Mouse (Mus musculus) left cerebral cortex, adult 8-10 months (tissue): ENCODE measurements at regions not wholly inside any gene's neighbourhood (a gene's known extent, or its start where the extent isn't known, plus 50 kb on each side); places are given as distances from the start of the nearest gene placed in this dataset.

Experiments used
- DNase-seq, 2 experiments: peaks; one replicate each; pipeline ENCODE4 v3.0.0; 2022; ENCODE audit warnings: low spot score in 2 of 2

DNA sequence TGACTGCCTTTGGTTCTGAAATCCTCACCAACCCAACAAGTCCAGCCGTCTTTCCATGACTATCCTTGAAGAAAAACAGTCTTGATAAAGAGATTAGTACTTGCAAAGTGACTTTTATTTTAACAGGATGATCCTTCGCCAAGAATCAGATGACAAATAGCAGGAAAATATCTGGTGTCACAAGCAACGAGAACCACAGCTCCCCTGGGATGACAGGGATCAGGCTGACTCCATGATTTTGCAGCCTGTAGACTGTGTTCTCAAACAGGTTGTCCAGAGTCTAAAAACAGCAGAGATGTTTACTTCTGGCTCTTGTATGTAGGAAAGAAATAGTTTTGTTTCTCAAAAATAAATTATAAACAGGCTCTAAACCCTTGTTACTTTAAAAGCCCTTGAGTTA is 63.3 kb downstream of the Tmem18 start:
- no peak for DNase-seq

- DNase-seq = peak in 1 of 2 experiments; percentile 9
Observed at GRCm38 (mm10) chr12:30651506-30651905, 67.3 kb downstream of the Tmem18 start.

- DNase-seq = no peak
Observed at GRCm38 (mm10) chr12:30654347-30655075, 70.3 kb downstream of the Tmem18 start.

DNA sequence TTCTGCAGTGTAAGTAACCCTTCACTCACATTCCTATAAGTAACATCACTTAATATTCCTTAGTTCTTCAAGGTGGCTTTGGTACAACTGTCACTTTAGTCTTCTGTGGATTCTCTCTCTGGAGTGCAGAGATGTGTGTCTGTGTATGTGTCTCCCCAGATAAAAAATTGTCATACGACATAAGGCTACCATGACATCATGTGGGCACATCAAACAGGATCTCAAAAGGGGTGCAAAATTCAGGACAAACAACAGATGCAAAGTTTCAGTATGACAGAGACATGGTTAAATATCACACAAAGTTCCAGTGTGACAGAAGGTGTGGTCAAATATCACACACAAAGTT is 70.8 kb downstream of the Tmem18 start:
- DNase-seq = no peak

DNA sequence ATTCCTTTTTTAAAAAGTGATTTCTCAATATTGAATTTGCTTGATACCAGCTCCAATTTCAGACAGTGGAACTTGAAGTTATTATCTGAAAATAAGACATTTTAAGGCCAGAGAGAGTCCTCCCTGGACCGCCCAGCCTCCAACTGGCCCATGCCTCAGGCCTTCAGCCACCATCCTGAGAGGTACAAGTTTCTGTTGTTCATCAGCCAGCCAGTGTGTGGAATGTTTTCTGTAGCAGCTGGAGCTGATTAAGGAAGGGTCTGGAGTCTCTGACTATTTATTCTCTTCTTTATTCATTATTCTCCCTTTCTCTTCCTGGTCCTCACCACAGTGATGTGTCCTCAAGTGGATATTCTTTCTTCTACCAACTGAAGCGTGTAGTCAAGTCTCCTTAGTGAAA is 94.6 kb downstream of the Tmem18 start:
- no peak for DNase-seq

- no peak for DNase-seq
Observed at GRCm38 (mm10) chr12:30690038-30690437, 105.8 kb downstream of the Tmem18 start.

- DNase-seq = no peak
Observed at GRCm38 (mm10) chr12:30693540-30693939, 109.3 kb downstream of the Tmem18 start.

DNA sequence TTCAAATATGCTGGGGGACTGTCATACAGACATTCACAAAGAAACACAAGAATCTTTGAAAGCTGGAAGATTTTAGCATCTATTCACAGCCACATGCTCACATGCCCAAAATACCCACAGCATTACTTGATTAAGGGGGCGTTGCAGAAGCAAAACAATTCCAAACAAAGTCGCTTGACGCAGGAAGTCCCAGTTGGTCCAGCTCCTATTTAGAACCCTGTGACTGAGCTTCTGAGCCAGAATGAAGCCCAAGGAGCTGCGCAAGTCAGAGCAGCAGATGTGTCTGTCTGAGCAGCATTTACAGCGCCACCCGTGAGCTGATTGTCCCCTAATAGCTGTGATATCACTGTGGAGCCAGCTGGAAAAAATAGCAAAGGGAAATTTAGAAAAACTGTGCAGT is 114.0 kb downstream of the Tmem18 start:
- peak; percentile 5 to 71 for DNase-seq

DNA sequence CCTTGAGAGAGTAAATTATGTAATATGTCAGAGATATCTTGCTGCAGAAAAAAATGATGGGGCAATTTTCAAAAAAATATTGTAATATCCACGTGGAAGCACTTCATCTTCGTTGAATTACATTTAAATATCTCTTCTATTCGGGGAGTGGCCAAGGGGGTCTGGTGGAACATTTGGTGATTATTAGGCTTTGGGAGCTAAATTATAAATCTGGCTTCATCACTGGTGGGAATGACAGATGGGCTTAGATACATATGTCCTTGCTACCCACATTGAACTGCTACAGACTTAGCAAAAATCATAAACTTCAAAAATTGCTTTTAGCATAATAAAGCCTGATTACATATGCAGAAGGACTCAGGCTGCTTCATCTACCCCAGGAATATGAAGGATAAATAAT is 119.5 kb downstream of the Tmem18 start:
- DNase-seq = no peak

- DNase-seq = no peak
Observed at GRCm38 (mm10) chr12:30707271-30707670, 123.0 kb downstream of the Tmem18 start.

- DNase-seq = no peak
Observed at GRCm38 (mm10) chr12:30708635-30709181, 124.5 kb downstream of the Tmem18 start.

DNA sequence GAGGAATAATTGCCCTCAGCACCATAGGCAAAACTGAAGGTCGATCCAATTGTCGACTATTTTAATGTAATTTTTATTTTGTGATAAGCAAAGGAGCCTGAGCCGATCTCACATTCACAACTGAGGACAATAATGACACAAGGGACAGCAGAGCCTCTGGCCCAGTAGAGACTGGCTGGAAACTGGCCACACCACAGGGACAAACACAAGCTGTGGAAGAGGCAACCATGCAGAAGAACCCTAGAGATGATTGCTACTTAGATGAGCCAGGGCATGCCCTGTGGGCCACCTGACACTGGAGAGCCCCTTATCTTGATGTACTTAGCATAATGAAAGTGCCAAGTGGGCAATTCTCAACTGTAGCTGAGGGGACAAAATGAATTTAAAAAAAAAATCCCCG is 126.3 kb downstream of the Tmem18 start:
- no peak for DNase-seq

GRCm38 (mm10) chr12:30726747-30727146 is 142.5 kb downstream of the Tmem18 start:
- no peak for DNase-seq

- DNase-seq = no peak
Observed at GRCm38 (mm10) chr12:30729437-30729836, 145.2 kb downstream of the Tmem18 start.

DNA sequence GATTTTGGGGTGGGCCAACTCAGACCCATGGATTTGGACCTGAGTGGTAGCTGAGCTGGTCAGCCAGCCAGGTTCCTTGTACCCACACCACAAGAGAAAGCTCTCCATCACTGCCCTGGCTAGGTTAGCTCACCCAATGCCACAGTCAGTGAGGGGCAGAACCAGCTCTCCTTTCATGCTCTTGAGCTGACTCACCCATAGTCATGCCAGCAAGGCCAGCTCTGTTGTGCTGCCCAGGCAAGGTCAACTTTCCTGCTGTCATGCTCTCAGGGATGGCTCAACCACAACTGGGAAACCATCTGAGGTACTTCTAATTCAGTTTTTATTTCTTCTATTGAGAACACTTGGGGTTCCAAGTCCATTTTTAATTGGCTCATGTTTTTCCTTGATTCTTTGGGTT is 116.5 kb upstream of the Alkal2 start:
- DNase-seq = no peak

- no peak for DNase-seq
Observed at GRCm38 (mm10) chr12:30793371-30793770, 90.8 kb upstream of the Alkal2 start.

GRCm38 (mm10) chr12:30816096-30816495 is 68.0 kb upstream of the Alkal2 start:
- no peak for DNase-seq

- DNase-seq = no peak
Observed at GRCm38 (mm10) chr12:30831383-30831782, 52.7 kb upstream of the Alkal2 start.
